Mouse (Mus musculus) adrenal gland, adult 18-20 months (tissue): ENCODE measurements around the gene Mafg. TPM values are rescaled to one million over a fixed set of nuclear protein-coding genes. Genes with fewer than 3 reads are reported as not detected.
"Not testable (repeated sequence)": the region's sequence is repeated elsewhere in the genome, so short reads cannot be mapped to it uniquely, and the experiment has no call there.

ENCODE experiments used
- DNase-seq, 2 experiments: peaks; one replicate each; pipeline ENCODE4 v3.0.0; 2021 to 2022; ENCODE audit warnings: low spot score in 2 of 2
- long read RNA-seq, 2 experiments: library from polyadenylated mRNA; stranded (forward); transcript quantifications; one replicate each; pipeline ENCODE4 v2.0.0; 2021
- total RNA-seq, 2 experiments: library from RNA; stranded (reverse); gene quantifications; 1 replicate in 1 of 2; 2 replicates in 1 of 2; pipeline ENCODE4 v1.2.3; 2021

The Mafg gene
- 10 to 100 TPM; 56.3 to 69.3 TPM for total RNA-seq
- long read RNA-seq, experiment 1, full-length matches to known transcripts: 17 of 38 reads
- long read RNA-seq, experiment 1, partial matches to known transcripts: 5 of 38 reads
- long read RNA-seq, experiment 1, other reads (novel, unspliced or antisense): 16 of 38 reads
- long read RNA-seq, experiment 2, full-length matches to known transcripts: 39 of 67 reads
- long read RNA-seq, experiment 2, partial matches to known transcripts: 4 of 67 reads
- long read RNA-seq, experiment 2, other reads (novel, unspliced or antisense): 24 of 67 reads

GRCm38 (mm10) chr11:120633520-120634343 lies at the start of gene Mafg:
Gene Mafg (minus strand): TSS chr11:120633600.
- DNase-seq: peak; percentile 87 to 92

DNA sequence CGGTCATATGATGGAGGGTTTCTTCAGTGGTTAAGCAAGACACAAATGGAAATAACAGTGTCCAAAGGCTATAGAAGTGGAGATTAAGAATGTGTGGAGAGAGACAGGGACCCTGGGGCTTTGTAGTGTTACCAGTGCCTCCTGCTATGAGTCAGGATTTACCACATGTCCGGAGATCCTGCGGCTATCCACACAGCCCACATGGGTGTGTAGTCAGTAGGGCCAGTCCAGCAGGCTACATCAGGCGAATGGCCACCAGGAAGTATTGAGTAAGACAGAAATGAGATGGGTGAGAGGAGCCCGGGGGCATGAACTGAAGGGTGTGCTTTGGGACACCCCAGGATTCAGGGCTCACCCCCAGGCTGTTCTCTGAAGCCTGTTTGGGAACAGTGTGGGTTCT lies 49.3 kb upstream of the Mafg start:
- DNase-seq: no peak

GRCm38 (mm10) chr11:120679909-120680308 lies 46.5 kb upstream of the Mafg start:
- no peak for DNase-seq

- no peak for DNase-seq
Observed at GRCm38 (mm10) chr11:120676951-120677350, 43.6 kb upstream of the Mafg start.

- not testable (repeated sequence) for DNase-seq
Observed at GRCm38 (mm10) chr11:120675875-120676274, 42.5 kb upstream of the Mafg start.

DNA sequence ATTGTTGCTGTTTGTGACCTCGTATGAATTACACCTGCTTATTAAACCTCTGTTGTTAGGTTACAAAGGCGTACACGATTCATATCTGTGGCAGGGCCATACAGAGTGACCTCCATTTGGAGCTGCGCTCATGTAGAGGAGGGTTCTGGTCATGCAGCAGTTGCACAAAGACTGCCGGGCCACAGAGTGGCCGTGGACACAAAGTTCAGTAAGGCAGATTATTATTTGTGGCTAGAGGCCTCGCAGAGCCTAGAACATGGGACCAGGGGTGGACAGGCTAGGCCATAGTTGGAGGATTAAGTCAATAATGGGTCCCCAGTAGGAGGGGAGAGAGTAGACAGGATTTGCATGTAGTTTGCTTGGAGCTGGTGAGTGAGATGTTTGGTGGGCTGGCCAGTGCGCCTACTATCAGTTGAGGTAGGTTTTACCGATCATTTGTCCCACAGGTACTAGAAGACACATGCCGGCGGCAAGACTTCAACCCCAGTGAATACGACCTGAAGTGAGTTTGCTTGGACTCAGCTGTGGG lies 40.3 kb upstream of the Mafg start:
- peak in 1 of 2 experiments; percentile 24 for DNase-seq

DNA sequence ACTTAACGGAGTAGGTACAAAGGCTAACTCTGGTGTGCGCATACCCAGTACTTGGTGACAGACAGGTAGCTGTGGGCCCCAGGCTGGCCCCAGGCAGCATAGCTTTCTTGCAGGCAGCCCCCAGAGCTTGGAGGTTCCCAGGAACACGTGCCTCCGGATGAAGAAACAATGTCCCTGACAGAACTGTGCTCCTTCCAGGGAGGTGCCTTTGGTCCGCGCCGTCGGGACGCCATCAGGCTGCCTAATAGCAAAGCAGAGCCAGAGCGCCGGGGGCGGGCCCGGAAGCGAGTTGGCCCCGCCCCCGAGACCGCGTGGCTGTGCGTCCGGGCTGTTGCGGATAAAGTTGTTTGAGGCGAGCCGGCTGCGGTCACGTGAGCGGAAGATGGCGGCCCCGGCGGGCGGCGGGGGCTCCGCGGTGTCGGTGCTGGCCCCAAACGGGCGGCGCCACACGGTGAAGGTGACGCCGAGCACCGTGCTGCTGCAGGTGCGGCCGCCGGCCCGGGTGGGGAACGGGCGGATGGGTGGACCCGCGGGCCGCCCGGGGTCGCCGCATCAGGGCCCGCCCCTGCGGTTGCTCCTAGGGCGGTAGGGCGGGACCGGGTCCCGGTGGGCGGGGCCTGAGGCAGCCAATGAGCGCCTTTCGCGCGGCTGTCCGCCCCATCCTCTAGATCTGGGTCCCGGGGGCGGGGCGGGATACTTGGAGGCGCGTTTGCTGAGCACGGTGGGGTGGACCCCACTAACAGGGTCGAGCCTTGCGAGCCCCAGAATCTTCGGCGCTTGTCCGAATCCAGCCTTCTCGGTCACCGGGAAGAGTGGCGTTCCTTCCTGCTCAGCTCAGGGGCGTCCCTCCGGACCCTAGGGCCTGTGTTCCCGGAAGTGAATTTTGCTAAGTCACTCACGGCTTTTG lies 39.5 kb upstream of the Mafg start, which contains the start of gene Aspscr1:
Gene Aspscr1, plus strand, starts transcription at position 287 of the 907 bp plus-strand sequence.
- DNase-seq: peak; percentile 96

DNA sequence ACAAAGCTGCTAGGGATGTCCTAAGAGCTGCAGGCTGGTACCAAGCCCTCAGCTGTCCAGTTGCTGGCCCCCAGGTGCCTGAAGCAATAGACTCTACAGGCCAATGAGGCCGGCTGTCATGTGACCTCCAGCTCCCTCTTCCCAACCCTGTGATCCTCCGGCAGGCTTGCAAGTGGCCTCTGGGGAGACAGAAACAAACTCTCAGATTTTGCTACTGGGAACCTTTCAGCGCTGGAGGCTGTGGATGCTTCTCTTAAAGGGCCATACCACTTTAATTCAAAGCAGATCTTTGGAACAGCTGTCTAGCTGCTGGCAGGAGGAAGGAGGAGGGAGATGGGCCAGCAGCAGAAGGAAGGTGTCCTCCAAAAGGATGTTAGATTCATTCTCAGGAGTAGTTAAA lies 33.2 kb upstream of the Mafg start:
- no peak for DNase-seq

- DNase-seq: no peak
Observed at GRCm38 (mm10) chr11:120665406-120665805, 32.0 kb upstream of the Mafg start.

DNA sequence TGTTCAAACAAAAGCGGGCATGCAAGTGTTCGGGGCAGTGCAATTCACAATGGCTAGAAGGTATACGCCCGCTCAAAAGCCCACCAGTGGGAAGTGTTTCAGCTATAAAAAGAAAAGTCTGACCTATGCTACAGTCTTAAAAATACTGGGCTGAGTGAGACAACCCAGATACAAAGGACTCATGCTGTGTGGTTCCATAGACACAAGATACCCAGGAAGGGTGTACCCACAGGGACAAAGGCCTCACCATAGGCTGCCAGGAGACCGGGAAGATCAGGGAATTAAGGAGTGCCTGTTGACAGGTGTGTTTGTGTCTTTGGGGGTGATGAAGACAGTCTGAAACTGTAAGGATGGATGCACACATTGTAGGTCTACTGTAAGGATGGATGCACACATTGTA lies 30.3 kb upstream of the Mafg start:
- DNase-seq: no peak

- no peak for DNase-seq
Observed at GRCm38 (mm10) chr11:120662759-120663158, 29.4 kb upstream of the Mafg start.

DNA sequence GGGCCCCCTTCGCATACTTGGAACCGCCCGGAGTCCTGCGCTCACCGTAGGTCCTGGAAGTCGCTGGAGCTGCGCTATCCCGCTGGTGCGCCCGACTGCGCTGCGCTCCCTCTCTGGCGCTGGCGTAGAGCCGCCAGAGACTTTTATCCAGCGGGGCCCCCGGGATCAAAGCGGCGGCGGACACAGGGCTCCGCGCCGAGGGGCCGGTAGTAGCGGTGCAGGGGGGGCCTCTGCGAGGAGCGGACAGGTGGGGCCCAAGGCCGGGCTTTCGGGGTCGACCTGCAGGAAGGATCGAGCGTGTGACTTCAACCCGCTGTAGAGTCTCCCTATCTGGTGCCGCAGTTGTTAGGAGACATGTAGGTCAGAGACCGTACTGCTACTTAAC lies 27.7 kb upstream of the Mafg start, which contains the start of gene Notum:
Gene Notum, minus strand, starts transcription at position 100 of the 385 bp plus-strand sequence.
- peak in 1 of 2 experiments; percentile 28 for DNase-seq

DNA sequence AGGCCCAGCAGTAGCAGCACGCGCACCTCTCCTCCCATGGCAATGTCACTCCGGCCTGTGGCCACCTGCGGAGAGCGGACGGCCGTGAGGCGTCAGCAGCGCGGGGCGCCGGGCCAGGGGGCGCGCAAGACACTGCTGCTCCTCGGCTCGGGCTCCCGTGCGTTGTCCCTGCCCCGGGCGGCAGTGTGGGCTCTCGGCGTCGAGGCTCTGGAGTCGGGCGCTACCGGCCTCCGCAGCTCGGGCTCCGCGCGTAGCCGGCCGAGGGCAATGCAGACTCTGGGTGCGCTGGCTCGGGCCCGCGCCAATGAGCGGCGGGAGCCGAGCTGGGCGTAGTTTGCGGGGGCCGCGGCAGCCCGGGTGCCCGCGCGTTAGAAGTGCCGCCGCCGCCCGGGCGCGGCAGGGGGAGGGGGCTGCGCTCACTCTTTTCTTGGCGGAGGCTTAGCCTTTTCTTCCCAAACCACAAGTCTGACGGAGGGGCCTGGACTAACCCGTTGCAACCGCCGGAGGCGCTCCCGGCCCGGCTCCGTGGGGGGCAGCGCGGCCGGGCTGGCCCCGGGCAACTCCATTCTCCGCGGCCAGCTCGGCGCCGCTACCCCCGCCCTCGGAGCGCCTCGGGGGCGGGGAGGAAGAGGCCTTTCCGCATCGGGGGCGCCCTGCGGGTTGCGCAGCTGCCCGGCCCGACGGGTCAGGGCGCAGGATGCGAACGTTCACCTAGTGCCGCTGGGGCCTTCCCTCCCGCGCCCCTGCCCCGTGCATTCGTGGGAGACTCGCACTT lies 27.1 kb upstream of the Mafg start:
- DNase-seq: peak; percentile 38 to 40

DNA sequence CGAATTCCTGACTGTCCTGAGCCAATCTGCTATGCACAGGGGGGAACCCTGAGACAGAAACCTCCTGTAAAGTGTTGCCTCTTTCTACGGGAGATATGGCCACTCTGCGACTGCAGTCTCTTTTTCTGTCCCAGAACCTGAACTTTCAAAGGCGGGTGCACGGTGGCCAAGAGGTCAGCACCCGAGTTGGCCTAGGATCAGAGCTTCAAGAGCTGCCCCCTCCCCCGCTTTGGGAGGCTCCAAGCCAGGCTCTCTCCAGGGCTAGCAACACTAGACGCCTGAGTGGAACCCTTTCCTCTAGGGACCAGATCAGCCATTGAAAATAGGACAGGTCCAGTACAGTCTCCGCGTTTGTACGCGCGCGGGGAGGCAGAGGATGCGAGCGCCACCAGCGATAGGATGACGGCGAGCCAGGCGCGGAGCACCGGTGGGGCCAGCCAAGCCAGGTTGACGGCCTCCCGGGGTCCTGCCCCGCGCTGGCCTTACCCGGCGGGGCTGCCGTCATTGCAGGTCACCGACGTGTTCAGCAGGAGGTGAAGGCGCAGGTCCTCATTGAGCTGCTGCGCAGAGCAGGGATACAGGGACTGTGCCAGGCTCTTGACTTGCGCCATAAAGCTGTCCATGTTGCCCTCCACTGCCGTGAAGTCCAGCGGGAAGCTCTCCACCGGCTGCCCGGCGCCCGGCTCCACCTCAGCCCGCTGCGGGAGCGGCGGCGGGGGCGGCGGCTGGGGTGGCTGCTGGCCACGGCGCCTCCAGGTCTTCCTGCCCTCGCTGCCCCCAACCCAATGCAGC lies 26.3 kb upstream of the Mafg start:
- DNase-seq: peak in 1 of 2 experiments; percentile 17

- peak; percentile 78 to 82 for DNase-seq
Observed at GRCm38 (mm10) chr11:120658876-120659410, 25.5 kb upstream of the Mafg start.

GRCm38 (mm10) chr11:120657301-120657700 lies 23.9 kb upstream of the Mafg start:
- no peak for DNase-seq

DNA sequence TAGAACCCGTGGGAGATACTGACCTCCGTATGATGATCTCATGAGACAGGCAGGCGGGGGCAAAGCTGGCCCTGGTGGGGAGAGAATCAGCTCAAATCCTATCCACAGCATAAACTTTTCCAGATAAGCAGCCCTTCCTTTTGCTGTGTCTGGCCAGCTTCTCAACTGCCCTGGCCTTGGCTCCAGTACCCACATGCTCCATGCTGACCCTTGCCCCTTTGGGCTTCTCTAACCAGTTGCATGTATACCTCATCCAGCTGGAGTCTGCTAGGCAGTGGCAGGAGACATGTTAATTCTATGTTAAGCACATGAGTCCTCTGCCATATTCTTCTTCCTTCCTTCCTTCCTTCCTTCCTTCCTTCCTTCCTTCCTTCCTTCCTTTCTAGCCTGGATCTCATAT lies 21.3 kb upstream of the Mafg start:
- DNase-seq: no peak

DNA sequence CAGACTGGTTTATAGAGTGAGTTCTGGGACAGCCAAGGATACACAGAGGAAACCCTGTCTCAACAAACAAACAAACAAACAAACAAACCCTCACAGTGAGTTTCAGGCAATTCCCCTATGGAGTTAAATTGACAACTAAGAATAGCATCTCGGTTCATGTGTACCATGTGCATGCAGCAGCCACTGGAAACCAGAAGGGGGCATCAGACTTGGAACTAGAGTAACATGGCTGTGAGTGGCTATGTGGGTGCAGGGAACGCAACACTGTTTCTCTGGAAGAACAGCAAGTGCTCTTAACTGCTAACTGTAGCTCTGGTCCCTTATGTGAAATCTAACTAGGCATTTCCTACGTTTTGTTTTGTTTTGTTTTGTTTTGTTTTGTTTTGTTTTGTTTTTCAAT lies 18.5 kb upstream of the Mafg start:
- no peak for DNase-seq

- no peak for DNase-seq
Observed at GRCm38 (mm10) chr11:120648001-120648476, 14.6 kb upstream of the Mafg start, which contains the start of gene Myadml2. Gene Myadml2 (minus strand): TSS chr11:120648158.
